Mouse (Mus musculus) urinary bladder, adult 18-20 months (tissue): ENCODE data around the gene Sc5d.

Experiments used
- DNase-seq, 2 experiments: peaks; one replicate each; pipeline ENCODE4 v3.0.0; 2022; ENCODE audit warnings: low spot score in 2 of 2, mixed read lengths in 2 of 2

Sc5d gene

DNA sequence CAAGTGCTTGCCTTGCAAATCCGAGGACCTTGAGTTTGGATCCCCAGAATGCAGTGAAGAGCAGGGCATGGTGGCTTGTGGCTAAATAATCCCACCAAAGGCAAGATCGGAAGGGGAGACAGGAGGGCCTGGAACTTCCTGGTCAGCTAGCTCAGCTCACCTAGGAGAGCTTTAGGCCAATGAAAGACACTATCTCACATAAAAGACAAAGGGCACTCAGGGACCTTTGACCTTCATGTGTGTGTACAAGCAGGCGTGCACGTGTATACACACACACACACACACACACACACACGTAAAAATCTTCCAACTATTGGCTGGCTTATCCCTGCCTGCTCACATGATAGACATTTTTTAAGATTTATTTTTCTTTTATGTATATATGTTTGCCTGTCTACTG, 3.6 kb downstream of the Sc5d start:
- no peak for DNase-seq

DNA sequence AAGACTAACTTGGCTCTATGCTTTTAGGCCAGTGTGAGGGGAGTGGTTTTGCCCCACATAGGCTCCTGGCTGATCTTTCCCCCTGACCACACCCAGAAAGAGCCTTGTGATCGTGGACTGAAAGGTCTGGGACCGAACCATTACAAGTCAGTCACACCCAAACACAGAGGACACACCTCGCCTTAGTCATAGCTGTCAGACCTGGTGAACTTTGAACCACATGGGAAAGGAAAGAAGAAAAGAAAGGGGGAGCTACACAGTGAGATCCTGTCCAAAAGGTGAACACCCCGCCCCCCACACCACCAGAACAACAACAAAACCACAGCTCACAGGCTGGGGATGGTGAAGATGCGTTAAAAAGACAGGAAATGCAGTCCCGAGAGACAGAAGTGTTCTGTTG, 14.9 kb downstream of the Sc5d start:
- DNase-seq = no peak

GRCm38 (mm10) chr9:42246688-42247087, 17.4 kb downstream of the Sc5d start:
- DNase-seq = no peak

DNA sequence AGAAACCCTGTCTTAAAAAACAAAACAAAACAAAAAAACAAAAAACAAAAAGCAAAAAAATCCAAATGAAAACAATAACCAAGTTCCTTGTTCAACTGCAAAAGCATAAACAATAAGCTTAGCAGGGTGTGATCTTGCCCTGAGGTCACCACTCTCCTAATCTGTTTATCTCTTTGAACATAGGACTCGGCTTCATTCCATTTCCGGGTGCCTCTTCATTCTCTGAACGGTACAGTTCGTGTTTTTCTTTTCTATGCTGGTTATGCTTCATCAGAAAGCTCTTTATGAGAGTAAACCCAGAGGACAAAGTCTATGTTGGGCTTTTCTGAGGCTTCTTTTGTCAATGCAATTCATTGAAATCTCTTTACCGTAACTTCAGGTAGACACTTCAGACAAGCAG, 19.9 kb downstream of the Sc5d start:
- DNase-seq = no peak

GRCm38 (mm10) chr9:42241021-42241420, 23.0 kb downstream of the Sc5d start:
- DNase-seq = no peak

GRCm38 (mm10) chr9:42240583-42240992, 23.5 kb downstream of the Sc5d start:
- DNase-seq = peak in 1 of 2 experiments; percentile 52

- no peak for DNase-seq
Measured at GRCm38 (mm10) chr9:42238827-42239226, 25.2 kb downstream of the Sc5d start.

GRCm38 (mm10) chr9:42231116-42231515, 32.9 kb downstream of the Sc5d start:
- DNase-seq = no peak

GRCm38 (mm10) chr9:42230333-42230732, 33.7 kb downstream of the Sc5d start:
- no peak for DNase-seq

DNA sequence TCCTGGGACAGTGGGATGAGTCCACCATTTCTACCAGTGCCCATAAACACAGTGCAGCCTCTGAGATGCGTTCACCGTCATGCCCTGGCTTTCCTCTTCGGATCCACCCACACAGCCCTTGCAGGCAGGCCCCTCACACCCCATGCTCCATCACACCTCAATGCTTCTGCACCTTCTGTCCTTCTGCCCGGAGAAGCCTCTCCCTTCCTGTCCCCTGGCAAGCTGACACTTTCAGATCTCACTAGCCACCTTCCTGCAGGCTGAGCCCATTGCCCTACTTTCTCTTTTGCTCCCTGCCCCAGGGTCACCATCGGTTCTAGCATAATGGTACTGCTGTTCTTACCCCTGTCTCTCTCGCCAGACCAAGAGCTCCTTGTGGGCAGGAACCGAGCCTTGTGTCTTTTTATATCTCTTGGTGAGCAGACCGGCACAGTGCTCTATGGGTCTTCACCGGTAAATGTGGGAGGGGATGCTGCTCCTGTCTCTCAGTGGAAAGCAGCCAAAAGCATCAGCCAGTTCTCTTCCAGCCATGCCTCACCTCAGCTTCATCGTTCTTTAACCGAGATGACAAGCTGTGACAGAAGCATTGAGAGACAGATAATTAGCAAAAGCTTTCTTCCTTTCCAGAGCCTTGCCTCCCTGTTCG, 34.5 kb downstream of the Sc5d start:
- DNase-seq = no peak

DNA sequence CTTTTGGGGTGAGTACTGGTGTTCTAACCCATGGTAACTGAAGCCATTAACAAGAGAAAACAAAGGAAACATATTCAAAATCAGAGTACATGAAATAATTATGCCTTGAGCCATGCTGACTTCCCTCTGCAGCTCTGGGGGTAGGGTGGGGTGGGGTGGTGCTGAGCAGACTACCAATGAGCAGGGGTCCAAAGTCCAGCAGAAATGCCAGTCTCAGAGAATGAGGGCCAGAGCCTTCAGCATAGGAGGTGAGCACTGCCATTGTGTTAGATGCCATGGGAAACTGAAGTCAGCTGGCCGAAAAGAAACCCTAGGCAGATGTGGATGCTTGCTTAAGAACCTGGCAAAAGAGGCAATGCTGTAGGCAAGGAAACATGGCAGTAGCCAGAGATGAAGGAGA, 36.3 kb downstream of the Sc5d start:
- DNase-seq = no peak

DNA sequence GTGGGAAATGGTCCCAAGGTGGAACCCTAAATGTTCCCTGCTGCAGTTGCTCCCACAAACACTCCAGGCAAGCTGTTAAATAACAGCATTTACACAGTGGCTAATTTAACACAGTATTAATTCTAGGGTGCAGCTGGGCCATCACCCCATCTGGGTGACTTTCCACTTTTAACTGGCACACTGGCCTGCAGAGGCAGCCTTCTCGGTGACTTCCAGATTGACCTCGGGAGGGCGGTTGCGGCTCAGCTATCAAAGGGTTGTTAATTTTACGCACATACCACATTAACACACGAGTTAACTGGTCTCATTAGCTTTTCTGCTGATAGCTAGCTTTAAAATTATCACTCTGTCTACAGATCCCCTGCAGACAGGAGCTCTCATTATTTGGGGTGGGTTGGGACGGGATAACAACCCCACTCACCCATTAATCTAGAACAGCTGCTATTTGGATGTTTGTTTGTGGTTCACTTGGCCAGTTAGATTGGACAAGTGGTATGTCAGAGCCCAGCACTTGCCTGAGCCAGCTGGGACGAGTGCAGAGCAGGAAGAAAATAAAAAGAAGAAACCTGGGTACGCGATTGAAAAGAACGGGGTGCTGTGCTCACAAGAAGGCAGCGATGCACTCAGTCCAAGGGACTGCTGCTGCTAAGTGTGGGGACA, 44.9 kb downstream of the Sc5d start:
- DNase-seq = no peak

DNA sequence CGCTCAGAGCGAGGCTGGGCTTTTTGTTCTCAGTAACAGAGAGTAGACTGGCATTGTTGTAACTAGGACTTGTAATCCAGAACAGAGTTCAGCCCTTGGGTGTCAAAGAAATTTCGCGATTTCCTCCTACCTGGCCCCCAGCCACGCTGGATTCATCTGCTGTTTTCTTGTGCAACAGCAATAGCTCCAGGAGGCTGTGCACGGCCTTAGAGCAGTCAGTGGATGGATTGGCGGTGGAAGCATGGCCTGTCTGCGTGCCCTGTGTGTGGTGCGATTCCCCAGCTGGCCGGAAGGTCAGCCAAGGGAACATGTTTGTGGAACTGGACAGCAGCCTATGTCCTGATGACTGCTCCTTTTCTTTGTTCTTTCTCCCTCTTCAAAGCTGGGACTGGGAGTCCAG, 46.4 kb downstream of the Sc5d start:
- peak; percentile 28 to 81 for DNase-seq

DNA sequence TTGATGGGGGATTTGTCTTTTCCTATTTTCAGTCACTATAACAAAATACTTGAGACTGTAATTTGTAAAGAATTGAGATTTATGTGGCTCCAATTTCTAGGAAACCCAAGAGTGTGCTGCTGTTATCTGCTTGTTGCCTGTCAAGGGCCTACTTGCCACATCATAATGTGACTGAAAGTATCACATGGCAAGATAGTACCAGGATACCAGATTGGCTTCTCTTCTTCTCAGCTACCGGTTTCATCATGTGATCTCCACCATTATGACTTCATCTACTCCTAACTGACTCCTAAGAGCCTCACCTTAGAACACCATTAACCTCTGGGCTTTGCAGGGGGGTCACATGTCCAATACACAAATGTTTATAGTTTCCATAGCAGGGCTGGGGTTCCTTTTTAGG, 49.9 kb downstream of the Sc5d start:
- DNase-seq = no peak

- no peak for DNase-seq
Measured at GRCm38 (mm10) chr9:42213142-42213541, 50.9 kb downstream of the Sc5d start.

DNA sequence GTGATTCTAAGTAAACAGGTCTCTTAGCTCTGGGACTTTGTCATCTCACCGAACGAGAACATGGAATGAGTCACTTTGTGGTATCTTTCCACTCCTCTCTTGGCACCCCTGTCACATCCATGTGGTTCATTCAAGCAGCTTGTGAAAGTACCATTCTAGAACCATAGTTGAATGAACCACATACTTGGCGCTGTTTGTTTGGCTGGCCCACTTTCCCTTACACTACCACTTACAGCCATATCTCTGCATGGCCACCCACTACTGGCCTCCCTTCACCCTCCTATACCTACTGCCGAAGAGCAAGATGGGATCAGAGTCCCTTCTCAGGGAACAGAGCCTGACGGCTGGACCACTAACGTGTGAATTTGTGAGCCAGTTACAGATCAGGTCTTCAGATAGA, 54.4 kb downstream of the Sc5d start:
- DNase-seq = no peak

DNA sequence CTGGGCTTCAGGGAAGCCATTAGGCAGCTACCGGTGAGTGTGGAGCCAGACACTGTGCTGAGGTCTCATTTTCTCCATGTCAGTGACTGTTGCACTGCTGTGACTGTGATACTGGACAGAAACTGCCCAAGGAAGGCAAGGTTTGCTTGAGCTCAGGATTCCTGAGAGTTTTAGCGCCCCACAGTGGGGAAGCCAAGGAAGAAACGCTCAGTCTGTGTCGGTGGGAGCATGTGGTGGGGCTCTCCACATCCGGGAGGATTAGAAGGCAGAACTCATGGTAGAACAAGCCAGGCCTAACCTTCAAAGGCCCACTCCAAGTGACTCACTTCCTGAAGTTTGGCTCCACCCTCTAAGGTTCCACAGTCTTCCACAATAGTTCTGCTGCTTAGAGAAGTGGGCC, 55.6 kb downstream of the Sc5d start:
- DNase-seq = no peak

DNA sequence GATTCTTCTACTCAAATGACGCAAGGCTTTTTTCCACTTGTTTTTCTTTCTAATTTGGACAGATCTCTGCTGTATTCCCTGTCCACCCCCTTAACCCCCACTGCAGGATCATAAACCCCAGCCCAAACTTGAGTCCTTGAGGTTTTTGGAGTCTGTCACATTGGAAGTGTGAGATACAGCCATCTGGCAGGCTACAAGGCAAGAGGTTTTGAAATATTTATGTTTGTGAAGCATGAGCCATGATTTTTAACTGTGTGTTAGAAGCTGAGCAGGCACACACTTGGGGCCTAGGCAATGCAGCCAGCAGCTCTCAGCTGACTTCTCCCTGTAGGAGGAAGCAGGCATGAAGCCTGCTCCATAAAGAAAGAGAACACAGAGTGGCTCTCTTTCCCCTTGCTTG, 57.3 kb downstream of the Sc5d start:
- DNase-seq = peak in 1 of 2 experiments; percentile 22

DNA sequence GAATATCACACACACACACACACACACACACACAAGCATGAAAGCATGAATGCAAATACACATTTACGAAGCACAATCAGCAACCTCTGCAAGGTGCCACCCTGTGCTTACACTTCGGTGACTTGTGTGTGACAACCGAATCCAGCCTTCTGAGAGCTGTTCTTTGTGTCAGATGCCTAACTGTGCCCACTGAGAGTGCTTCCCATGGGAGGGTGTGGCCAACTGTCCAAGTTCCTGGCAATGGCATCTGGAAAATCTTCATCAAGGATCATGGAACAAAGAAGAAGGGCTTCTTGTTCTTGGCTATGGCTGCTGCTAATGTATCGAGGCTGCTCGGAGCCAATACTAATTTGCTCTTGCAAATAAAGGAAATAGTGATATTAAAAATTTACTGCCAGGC, 61.8 kb downstream of the Sc5d start:
- DNase-seq = no peak
